Mouse (Mus musculus): ENCODE results near the gene Dek. TPM values are rescaled to one million over a fixed set of nuclear protein-coding genes. Genes with fewer than 3 reads are reported as not detected.

The Dek gene
- polyA plus RNA-seq, 1 experiment from 2014 or later, result 142 TPM

DNA sequence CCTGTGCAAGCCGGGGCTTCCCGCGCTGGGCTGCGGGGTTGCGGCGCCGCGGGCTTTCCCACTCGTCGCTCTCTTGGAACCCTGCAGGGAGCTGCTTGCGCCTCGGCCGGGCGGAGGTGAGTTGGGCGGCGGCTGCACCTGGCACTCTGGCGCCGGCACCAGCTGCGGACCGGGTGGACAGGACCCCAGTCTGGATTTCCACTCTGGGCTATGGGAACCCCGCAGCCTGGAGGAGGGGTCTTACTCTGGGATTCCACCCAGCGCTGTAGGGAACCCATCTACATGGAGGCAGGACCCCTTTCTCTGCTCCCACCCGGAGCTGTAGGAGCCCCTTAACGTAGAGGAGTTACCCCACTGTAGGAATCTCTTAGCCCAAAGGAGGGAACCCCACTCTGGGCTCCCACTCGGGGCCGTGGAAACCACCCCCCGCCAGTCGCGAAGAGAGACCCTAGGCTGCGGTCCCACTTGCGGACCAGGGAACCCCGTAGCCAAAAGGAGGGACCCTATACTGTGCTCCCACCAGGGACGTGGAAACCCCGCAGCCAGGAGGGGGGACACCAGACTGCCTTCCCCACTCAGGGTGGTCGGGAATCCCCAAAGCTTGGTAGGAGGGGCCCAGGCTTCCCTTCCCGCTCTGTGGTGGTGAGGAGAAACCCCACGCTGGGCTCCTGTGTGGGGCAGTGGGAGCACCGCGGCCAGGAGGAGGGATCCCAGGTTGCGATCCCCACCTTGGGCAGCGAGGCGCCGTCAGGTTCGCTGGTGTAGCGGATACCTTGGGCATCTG is 62.0 kb downstream of the Dek start:
- H3K36me3 ChIP-seq, result peaks cover 10% of the 10 kb centered on the region
- 2% methylated on average over 43 of the region's 45 CpGs for WGBS
- peak overlapping the region; percentile 79 for H3K4me3 ChIP-seq
- H3K27ac ChIP-seq, result peak overlapping the region; percentile 86
- peak overlapping the region; percentile 90 for H3K9ac ChIP-seq
- no peaks in the 10 kb centered on the region for H3K9me3 ChIP-seq
- peaks cover 20% of the 10 kb centered on the region for H3K4me1 ChIP-seq (replicated peaks)
- H3K4me2 ChIP-seq, result peak overlapping the region; percentile 99
- peak; percentile 67 for ATAC-seq (ENCODE audit: low FRiP score)
- H3K27me3 ChIP-seq, result no peaks in the 10 kb centered on the region

DNA sequence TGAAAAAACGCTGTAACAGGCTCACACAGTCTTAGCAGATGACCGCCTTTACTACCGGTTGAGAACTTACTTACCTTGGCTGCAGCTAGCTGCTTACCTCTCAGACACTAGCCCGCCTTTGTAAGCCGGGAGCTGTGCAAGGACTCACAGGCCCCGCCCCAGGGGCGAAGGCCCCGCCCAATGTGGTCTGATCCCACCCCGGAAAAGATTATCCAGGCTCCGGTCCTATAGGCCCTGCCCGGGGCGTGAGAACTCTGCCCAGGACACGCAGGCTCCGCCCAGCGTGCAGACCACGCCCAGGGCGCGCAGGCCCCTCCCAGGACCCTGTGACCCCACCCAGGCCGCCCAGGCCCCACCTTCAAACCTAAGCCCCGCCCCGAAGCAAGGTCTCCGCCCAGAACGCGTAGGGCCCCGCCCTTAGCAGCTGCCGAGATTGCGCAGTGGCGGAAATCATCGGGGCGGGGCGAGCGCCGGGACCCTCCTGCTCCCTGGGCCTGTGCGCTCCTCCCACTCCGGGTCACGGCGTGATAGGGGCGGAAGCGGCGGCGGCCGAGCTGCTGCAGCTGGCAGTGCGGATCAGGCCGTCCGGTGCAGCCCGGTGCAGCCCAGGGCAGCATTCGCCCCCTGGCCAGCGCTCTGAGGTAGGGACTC is 62.8 kb downstream of the Dek start, which contains the start of gene Kdm1b:
TSS of gene Kdm1b (plus strand) at position 470 of the 651 bp plus-strand sequence.
- Histone ChIP-seq H3K36me3 (peaks cover 4% of the 10 kb centered on the region), H3K4me1 (replicated peaks) (peaks cover 20% of the 10 kb centered on the region), H3K9ac (peak within 1 kb of the TSS; percentile 90), H3K4me3 (peak within 1 kb of the TSS; percentile 79), H3K27ac (peak within 1 kb of the TSS; percentile 86), H3K9me3 (no peaks in the 10 kb centered on the region), H3K4me2 (peak within 1 kb of the TSS; percentile 99), H3K27me3 (no peaks in the 10 kb centered on the region)
- 0% methylated on average over 47 of the region's 48 CpGs for whole genome bisulfite sequencing
- peak; percentile 97 for ATAC-seq (ENCODE audit: low FRiP score)

DNA sequence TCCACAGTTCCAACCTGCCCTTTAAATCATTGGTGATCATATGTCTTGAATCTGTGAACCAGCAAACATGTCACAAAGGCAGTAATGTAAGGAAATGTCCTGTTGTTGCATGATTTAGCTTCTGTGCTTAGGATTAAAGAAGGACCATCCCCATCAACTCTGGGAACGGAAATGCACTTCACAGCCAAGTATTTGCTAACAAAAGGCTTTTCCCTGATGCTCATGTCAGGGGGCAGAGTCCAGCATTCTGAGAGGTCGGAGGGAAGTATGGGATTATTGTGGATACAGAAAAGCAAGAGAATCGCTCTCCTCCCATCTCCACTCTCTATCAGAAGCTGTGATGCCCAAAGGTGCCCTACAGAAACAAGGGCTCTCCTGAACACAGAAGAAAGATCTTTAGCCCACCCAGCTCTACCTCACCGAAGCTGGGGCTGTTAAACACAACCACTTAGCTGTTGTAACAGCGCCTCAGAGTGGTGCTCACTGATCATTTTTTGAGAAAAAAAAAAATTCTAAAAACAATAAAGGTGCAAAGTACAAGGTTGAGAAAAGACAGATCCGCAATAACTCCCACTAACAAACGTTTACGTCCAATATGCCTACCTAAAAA is 63.9 kb downstream of the Dek start:
- H3K9ac ChIP-seq, result no peak overlapping the region
- H3K4me1 ChIP-seq (replicated peaks), result peaks cover 20% of the 10 kb centered on the region
- no peak for ATAC-seq (ENCODE audit: low FRiP score)
- no peaks in the 10 kb centered on the region for H3K27me3 ChIP-seq
- H3K4me2 ChIP-seq, result peak overlapping the region; percentile 99
- peak overlapping the region; percentile 71 for H3K27ac ChIP-seq
- H3K9me3 ChIP-seq, result no peaks in the 10 kb centered on the region
- H3K4me3 ChIP-seq, result peak overlapping the region; percentile 79
- no peaks in the 10 kb centered on the region for H3K36me3 ChIP-seq
- 60% methylated on average over 8 of the region's 8 CpGs for WGBS

- peaks cover 13% of the 10 kb centered on the region for H3K4me1 ChIP-seq (replicated peaks)
- 96% methylated on average over 5 of the region's 5 CpGs for WGBS
- H3K27me3 ChIP-seq, result no peaks in the 10 kb centered on the region
- no peak overlapping the region for H3K4me2 ChIP-seq
- no peaks in the 10 kb centered on the region for H3K9me3 ChIP-seq
- no peak overlapping the region for H3K9ac ChIP-seq
- no peak for ATAC-seq (ENCODE audit: low FRiP score)
- H3K36me3 ChIP-seq, result no peaks in the 10 kb centered on the region
- no peak overlapping the region for H3K27ac ChIP-seq
- H3K4me3 ChIP-seq, result no peak overlapping the region
Measured at GRCm38 (mm10) chr13:47040061-47040460, 65.9 kb downstream of the Dek start.

DNA sequence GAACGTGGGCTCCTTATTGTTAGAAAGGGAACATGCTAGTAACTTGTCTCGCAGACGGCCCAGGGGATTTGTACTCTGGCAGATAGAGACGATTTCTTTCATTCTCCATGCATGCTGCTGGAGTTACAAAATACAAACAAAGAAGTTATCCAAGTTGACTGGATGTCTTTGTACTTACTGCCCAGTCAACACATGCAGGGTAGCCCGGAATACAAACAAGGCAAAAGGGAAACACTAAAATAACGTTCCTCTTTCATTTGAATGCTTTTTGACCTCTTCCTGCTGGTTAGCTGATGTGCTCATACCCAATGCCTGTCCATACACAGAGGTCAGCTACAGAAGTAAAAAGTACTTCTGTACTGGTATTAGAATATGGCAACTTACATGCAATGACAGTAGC is 68.1 kb downstream of the Dek start:
- Histone ChIP-seq H3K9me3 (no peaks in the 10 kb centered on the region), H3K9ac (no peak overlapping the region), H3K4me2 (no peak overlapping the region), H3K4me1 (replicated peaks) (peaks cover 4% of the 10 kb centered on the region; the same call in 1 of the 2 replicates), H3K36me3 (peaks cover 6% of the 10 kb centered on the region; the same call in 1 of the 2 replicates), H3K4me3 (no peak overlapping the region), H3K27ac (no peak overlapping the region), H3K27me3 (no peaks in the 10 kb centered on the region)
- no peak for ATAC-seq (ENCODE audit: low FRiP score)
- WGBS, result 79% methylated on average over 6 of the region's 6 CpGs

Other genes with a start within 250 kb of the Dek start
- gene Kif13a, start 176.3 kb downstream of the Dek start, polyA plus RNA-seq (2015; fragmentation: Nextera tagmentation; extraction: Ambion mirVana), result 11.2 and 11.6 TPM in 2 replicates
- 12.7 and 13.1 TPM in 2 replicates for gene Nhlrc1, start 91.4 kb downstream of the Dek start, polyA plus RNA-seq (2015; fragmentation: Nextera tagmentation; extraction: Ambion mirVana)
- 19.3 and 20.3 TPM in 2 replicates for gene Kdm1b, start 62.7 kb downstream of the Dek start, polyA plus RNA-seq (2015; fragmentation: Nextera tagmentation; extraction: Ambion mirVana)
- gene Tpmt, start 61.5 kb downstream of the Dek start, polyA plus RNA-seq (2015; fragmentation: Nextera tagmentation; extraction: Ambion mirVana), result 27.5 and 27.9 TPM in 2 replicates
- 0.55 and 0.61 TPM in 2 replicates for gene Rnf144b, start 16.5 kb upstream of the Dek start, polyA plus RNA-seq (2015; fragmentation: Nextera tagmentation; extraction: Ambion mirVana)